Mouse (Mus musculus) T-helper 1 cell (primary cell): Measurements from ENCODE around the gene Klri1.
"Not testable (repeated sequence)": the region's sequence is repeated elsewhere in the genome, so short reads cannot be mapped to it uniquely, and the experiment has no call there.

Source experiments
- in situ Hi-C: fragments of 300-600 bp; cut with MboI, MseI; formaldehyde crosslinking; loops from one replicate; pipeline ENCODE4 v1.15.1; 2025; ENCODE audit warnings: high pct_unique_total_duplicates

Klri1 gene

GRCm38 (mm10) chr6:129717032-129717431, at the start of gene Klri1:
Gene Klri1, minus strand, starts transcription at chr6:129717132.
- in situ Hi-C loops: no loop called here

DNA sequence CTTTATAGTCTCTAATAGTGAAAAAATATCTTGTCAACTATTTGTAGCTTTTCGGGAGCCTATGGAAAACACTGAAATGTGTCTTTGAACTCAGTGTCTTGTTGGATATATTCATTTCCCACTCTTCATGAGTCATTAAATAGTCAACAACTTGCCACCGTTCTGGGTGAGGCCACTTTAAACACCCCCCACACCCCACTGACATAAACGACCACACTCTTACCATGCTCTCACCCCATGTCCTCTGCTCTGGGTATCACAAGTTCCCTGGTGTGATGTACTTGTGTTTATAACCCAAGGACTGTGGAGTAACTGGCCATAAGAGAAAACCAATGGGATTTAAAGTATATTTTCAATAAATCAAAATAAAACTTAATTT, 30.7 kb upstream of the Klri1 start:
- in situ Hi-C loops: no loop called here

- in situ Hi-C loops: no loop called here
Observed at GRCm38 (mm10) chr6:129747016-129747653, 30.2 kb upstream of the Klri1 start.

DNA sequence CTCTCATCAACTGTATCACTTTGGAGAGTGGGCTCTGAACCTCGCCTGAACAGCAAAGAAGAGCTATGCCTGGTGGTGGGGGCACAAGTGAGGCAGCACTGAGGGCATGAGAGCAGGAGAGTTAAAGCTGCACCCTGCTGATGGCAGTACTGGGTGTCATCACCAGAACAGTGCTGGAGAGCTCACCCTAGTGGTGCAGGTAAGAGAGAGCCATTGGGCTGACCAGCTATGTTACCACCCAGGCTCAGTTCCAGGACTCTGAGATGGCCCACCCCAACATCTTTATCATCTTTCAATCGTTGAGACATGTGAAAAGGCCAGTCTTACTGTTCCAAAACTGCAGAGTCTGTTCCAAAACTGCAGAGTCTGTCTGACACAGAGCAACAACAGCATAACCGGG, 29.2 kb upstream of the Klri1 start:
- in situ Hi-C loops: no loop called here

DNA sequence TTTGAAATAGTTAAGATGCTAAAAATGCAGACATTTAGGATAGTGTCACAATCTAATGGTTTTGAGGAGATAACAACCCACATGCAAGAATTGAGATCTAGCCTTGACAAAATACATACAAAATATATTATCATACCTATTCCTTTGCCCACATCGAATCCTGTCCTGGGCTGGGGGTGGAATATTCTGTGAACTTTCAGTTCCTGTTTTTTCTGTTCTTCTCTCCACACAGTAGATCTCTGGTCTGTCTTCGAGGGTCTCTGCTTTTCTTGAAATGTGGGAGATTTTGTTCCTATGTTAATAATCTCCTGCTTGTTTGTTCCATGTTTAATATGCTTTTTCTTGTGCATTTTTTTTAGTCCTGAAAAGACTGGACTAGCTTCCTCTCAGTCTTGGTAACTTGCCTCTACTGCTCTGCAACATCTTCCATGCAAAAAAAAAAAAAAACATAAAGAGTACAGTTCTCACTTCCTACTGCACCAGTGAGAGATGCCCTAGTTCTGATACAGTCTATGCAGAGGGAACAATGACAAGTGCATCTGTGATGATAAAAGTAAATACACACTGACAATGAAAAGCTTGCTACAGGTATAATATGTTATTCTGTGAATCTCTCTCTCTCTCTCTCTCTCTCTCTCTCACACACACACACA, 23.3 kb upstream of the Klri1 start, which contains the start of gene Klri2:
Klri2 (minus strand) TSS at position 416 of the 653 bp plus-strand sequence.
- in situ Hi-C loops: no loop called here

- in situ Hi-C loops: no loop called here
Observed at GRCm38 (mm10) chr6:129736414-129736813, 19.5 kb upstream of the Klri1 start.

DNA sequence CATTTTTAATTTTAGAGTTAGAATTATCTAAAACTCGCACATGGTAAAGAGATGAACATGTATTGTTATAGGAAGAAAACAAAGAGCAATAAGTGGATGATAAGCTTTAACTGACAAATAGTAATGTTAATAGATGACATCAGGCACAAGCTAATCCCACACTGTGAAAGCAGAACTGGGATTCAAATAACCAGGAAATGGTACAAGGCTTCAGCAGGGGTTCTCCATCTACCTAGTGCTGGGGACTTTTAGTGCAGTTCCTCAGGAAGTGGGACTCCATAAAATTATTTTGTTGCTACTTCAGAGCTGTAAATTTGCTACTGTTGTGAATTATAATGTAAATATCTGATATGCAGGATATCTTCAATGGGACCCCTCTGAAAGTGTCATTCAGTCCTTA, 10.3 kb upstream of the Klri1 start:
- in situ Hi-C loops: no loop called here

- in situ Hi-C loops: no loop called here
Observed at GRCm38 (mm10) chr6:129721390-129721789, 4.5 kb upstream of the Klri1 start.

- in situ Hi-C loops: no loop called here
Observed at GRCm38 (mm10) chr6:129720487-129720886, 3.6 kb upstream of the Klri1 start.

DNA sequence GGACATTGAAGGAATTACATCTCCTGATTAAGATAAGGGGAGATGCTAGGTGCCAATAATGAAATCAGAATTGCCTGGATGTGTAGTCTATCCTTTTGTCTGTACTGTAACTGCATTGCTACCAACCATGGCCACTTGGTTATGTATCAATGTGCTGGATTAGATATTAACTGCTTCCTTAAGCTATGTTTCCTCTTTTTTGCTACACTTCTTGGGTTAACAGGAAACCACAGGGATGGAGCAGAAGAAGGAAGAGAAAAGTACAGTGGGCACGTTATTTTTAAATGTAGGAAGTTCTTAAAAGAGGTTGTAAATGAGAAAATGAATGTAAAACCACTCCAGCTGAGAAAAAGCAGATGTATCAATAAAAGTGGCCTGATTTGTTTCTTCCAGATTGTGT, 3.4 kb downstream of the Klri1 start:
- in situ Hi-C loops: no loop called here

- in situ Hi-C loops: not testable (repeated sequence)
Observed at GRCm38 (mm10) chr6:129691436-129691835, 25.5 kb downstream of the Klri1 start.

DNA sequence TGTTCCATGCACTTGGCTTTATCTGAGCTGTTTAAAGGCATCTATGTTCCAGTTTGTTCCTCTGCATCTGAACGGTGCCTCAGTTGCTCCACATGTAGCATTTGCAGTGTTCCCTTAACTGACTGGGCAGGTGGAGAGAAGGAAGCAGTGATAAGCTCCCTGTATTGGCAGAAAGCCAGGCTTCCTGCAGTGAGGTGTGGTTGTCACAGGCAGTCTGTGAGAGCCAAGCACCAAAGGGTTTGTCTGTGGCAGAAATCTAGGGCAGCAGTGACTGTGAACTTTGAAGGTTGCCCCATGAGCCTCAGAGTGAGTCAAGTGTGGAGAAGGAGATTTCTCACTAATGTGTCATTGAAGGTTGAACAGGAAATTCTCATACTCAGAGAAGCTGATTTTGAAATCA, 36.6 kb downstream of the Klri1 start:
- in situ Hi-C loops: no loop called here

GRCm38 (mm10) chr6:129678873-129679272, 38.1 kb downstream of the Klri1 start, which contains the start of gene Klrc1:
Gene Klrc1, minus strand, starts transcription at chr6:129678973.
- in situ Hi-C loops: no loop called here

GRCm38 (mm10) chr6:129661301-129661700, 55.6 kb downstream of the Klri1 start:
- in situ Hi-C loops: not testable (repeated sequence)

GRCm38 (mm10) chr6:129660589-129660988, 56.3 kb downstream of the Klri1 start, which contains the start of gene Klrc2:
Gene Klrc2, minus strand, starts transcription at chr6:129660689.
- in situ Hi-C loops: not testable (repeated sequence)
